Mouse (Mus musculus) small intestine, adult 2 months (tissue): ENCODE measurements around the gene Cstb. TPM values are rescaled to one million over a fixed set of nuclear protein-coding genes. Genes with fewer than 3 reads are reported as not detected.

ENCODE experiments used
- H3K27ac ChIP-seq: fragments of 200-500 bp; 2 replicates; pipeline ENCODE4 v1.5.1; 2012; ENCODE audit warnings: low read depth, low read length, control low read depth, inconsistent platforms; ENCODE audit not compliant: insufficient read depth
- H3K27me3 ChIP-seq: fragments of 200-500 bp; 2 replicates; pipeline ENCODE4 v1.6.1; 2012; ENCODE audit warnings: mild to moderate bottlenecking, moderate library complexity, low read length, inconsistent platforms; ENCODE audit not compliant: control insufficient read depth, insufficient read depth
- H3K36me3 ChIP-seq: fragments of 200-500 bp; 2 replicates; pipeline ENCODE4 v1.6.1; 2012; ENCODE audit warnings: mild to moderate bottlenecking, low read length, control low read depth, inconsistent platforms; ENCODE audit not compliant: control insufficient read depth, insufficient read depth
- H3K4me1 ChIP-seq: fragments of 200-500 bp; 2 replicates; pipeline ENCODE4 v1.6.1; 2012; ENCODE audit warnings: low read length, inconsistent platforms, mixed read lengths; ENCODE audit not compliant: control insufficient read depth, insufficient read depth, insufficient read length
- H3K4me3 ChIP-seq: fragments of 200-500 bp; 2 replicates; pipeline ENCODE4 v1.5.1; 2012; ENCODE audit warnings: low read depth, mild to moderate bottlenecking, control low read depth, inconsistent platforms, low read length, moderate library complexity
- CTCF ChIP-seq: fragments of 200-500 bp; IDR thresholded peaks from 2 replicates; pipeline ENCODE4 v1.5.1; 2012; ENCODE audit warnings: low read depth, mild to moderate bottlenecking, control low read depth, inconsistent platforms, low read length, moderate library complexity, mixed read lengths; ENCODE audit not compliant: insufficient replicate concordance, insufficient read length; ENCODE audit errors: extremely low read depth
- POLR2A ChIP-seq: fragments of 200-500 bp; IDR thresholded peaks from 2 replicates; pipeline ENCODE4 v1.6.1; 2012; ENCODE audit warnings: low read depth, mild to moderate bottlenecking, control low read depth, inconsistent platforms, low read length, moderate library complexity
- WGBS: fragments of 180-500 bp; shearing (Covaris S2); methylation state at CpG from one replicate; pipeline ENCODE4 v1.1.7; 2018; 5-methylcytosine and 5-hydroxymethylcytosine counted together
- polyA plus RNA-seq: library from polyadenylated mRNA; depleted of rRNA; stranded (reverse); fragments of >200 nt; gene quantifications from 2 replicates; pipeline ENCODE4 v1.2.3, GENCODE M21; 2012

Gene Cstb
- polyA plus RNA-seq, 1 experiment: 21.1 TPM

DNA sequence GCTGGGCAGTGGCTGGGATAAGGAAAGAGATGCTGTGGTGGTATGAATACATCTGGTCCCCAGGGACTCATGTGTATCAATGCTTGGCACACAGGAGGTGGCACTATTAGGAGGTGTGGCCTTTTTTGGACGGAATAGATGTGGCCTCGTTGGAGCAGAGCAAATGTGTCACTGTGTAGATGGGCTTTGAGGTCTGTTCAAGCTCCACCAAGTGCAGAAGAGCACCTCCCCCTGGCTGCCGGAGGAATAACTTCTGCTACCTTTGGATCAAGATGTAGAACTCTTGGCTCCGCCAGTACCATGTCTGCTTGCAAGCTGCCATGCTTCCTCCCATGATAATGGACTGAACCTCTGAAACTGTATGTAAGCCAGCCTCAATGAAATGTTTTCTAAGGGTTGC lies 36.3 kb downstream of the Cstb start:
- TF ChIP-seq POLR2A: no peak
- peak; percentile 33; the same call in 1 of the 2 replicates for TF ChIP-seq CTCF
- Histone ChIP-seq H3K4me3 (no peak overlapping the region), H3K27ac (0 out of 2 replicates have a peak overlapping the region, but pooled peaks have one; percentile 87), H3K4me1 (peaks cover 58% of the 10 kb centered on the region), H3K36me3 (no peaks in the 10 kb centered on the region), H3K27me3 (no peaks in the 10 kb centered on the region)
- WGBS: 46% methylated on average over 4 of the region's 4 CpGs

DNA sequence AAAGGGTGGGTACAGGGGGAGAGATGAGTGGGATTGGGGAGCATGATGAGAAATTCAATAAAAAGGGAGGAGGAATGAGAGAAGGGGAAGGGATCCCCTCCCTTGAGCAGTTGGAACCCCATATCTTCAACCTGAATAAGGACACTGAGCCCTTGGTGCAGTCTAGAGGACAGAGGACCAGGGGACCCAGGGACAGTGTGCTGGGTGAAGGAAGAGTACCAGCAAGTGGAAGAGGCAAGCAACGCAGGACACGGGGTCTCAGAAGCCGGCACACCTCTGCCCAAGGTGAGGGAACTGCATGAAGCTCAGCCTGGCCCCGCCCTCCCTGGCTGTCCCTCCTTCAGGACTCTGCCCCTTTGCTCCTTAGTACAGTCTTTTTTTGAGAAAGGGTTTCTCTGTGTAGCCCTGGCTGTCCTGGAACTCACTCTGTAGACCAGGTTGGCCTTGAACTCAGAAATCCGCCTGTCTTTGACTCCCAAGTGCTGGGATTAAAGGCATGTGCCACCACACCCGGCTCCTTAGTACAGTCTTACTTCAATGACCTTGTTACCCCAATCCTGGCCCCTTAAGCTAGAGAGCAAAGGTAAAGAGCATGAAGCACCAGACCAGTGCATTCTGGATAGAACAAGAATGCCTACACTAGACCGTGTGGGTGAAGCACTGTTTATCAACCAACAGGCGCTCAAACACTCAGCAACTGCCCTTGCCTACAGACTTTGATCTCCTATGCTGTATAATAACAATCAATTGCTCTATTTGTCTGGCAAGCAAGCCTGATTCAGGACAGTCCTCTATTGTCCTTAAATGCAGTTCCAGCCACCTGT lies 37.7 kb downstream of the Cstb start:
- Histone ChIP-seq H3K4me1 (peaks cover 49% of the 10 kb centered on the region), H3K27ac (peak overlapping the region; percentile 87), H3K36me3 (no peaks in the 10 kb centered on the region), H3K4me3 (peak overlapping the region; percentile 79), H3K27me3 (no peaks in the 10 kb centered on the region)
- TF ChIP-seq POLR2A (no peak), CTCF (no peak)
- WGBS: 23% methylated on average over 8 of the region's 8 CpGs

DNA sequence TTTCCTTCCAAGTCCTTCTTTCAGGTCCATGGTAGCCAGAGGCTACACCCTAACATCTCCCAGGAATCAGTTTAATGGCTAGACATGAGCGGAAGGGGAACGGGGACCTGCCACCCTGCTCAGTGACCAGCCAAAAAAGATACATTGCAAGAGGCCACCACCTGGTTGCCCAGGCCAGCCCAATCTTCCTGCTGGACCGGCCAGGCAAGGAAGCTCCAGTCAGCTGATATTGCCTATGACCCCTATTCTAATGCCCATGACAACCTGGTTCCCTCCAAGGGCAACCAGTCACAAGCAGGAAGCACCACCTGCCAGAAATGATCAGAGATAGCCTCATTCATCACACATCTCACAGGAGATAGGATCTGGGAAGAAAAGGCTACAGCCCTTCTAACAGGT lies 38.3 kb downstream of the Cstb start:
- Histone ChIP-seq H3K27me3 (no peaks in the 10 kb centered on the region), H3K4me1 (peaks cover 45% of the 10 kb centered on the region), H3K27ac (peak overlapping the region; percentile 87), H3K4me3 (peak overlapping the region; percentile 79), H3K36me3 (no peaks in the 10 kb centered on the region)
- TF ChIP-seq POLR2A (no peak), CTCF (no peak)
- WGBS: 22% methylated on average over 3 of the region's 3 CpGs

DNA sequence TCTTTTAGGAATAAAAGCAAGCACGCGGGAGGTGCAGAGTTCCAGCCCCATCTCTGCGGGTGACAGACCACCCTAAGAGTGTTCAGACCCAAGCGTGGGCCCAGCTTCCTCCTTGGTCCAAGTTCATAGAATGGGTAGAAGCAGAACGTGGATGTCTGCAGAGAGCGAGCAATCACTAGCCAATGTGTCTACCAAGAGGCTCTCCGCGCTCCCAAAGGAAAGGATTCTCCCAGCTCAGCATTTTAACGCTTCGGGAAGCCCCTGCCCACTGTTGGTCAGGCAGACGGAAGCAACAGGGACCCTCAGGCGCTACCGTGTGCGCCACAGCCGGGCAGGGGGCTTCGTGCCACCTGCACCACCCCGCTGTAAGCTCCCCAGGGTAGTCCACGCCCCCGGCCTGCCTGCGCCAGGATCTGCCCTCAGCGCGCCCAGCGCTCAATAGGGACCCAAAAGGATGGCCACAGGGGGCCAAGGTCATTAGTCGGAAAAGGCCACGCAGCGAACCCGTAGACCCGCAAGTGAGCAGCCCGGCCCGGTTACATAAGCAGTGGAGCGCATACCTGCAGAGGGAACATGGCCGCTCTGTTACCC lies 38.8 kb downstream of the Cstb start:
- H3K27ac ChIP-seq: peak overlapping the region; percentile 87
- H3K27me3 ChIP-seq: no peaks in the 10 kb centered on the region
- H3K36me3 ChIP-seq: no peaks in the 10 kb centered on the region
- H3K4me1 ChIP-seq: peaks cover 42% of the 10 kb centered on the region
- 1% methylated on average over 32 of the region's 32 CpGs for WGBS
- TF ChIP-seq CTCF: no peak
- TF ChIP-seq POLR2A: no peak
- peak overlapping the region; percentile 79 for H3K4me3 ChIP-seq

DNA sequence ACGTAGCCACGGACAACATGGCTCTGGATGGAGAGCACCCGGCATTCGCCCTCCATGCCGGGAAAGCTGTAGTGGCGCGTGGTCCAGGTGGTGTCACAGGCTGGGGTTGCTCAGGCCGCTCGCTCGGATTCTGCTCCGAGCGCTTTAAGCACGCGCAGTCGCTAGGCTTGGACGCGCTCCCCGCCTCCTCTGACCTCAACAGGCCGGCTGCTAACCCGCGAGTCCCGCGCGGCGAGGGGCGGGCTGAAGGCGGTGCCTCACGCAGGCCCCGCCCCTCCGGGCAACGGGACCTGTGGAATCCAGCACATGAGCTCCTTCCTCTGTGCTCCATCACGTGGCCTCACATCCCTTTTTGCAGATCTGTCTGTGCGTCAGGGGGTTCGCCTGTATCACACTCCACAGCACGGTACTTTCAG lies 39.3 kb downstream of the Cstb start, which contains the start of gene Pdxk:
Pdxk (minus strand) TSS at position 184 of the 416 bp plus-strand sequence.
- Histone ChIP-seq H3K27ac (peak within 1 kb of the TSS; percentile 87), H3K4me3 (peak within 1 kb of the TSS; percentile 79), H3K36me3 (no peaks in the 10 kb centered on the region), H3K27me3 (no peaks in the 10 kb centered on the region), H3K4me1 (peaks cover 42% of the 10 kb centered on the region)
- under 1% methylated on average over 35 of the region's 35 CpGs for WGBS
- TF ChIP-seq CTCF: no peak
- TF ChIP-seq POLR2A: peak; percentile 83

DNA sequence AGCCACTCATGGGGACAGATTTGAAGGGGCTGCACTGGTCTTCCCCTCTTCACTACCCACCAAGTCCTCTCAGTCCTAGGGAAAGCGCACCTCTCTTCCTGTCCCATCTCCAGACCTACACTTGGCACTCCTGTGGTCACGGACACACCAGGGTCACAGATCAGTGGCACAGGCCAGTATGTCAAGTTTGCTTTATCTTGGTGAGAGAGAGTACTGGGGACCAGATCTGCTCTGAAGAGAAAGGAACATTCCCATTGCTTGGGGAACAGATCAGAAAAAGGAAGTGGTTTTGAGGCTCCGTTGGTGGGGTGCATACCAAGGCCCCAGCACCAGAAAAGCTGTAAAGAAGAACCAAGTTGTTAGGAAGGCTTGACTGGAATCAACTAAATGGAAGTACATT lies 40.0 kb downstream of the Cstb start:
- Histone ChIP-seq H3K4me1 (peaks cover 37% of the 10 kb centered on the region), H3K36me3 (no peaks in the 10 kb centered on the region), H3K4me3 (no peak overlapping the region), H3K27ac (peak overlapping the region; percentile 77), H3K27me3 (no peaks in the 10 kb centered on the region)
- no peak for TF ChIP-seq CTCF
- no peak for TF ChIP-seq POLR2A
- 88% methylated on average over 3 of the region's 3 CpGs for WGBS

DNA sequence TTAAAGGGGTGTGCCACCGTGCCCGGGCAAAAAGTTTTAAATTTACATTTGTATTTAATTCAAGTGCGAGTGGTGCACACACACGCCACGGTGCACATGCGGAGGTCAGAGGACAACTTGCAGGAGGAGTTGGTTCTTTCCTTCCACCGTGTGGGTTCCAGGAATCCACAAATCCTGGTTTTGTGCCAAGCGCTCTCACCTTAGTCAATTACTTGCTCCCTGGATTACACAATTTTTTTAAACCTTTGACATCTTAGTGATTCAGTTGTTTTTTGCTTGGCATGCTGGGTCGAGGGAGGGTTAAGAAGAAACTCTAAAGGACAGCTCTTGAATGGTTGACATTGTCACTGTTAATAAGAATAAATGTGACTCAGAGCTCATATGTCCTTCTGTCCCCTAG lies 41.2 kb downstream of the Cstb start:
- Histone ChIP-seq H3K27me3 (no peaks in the 10 kb centered on the region), H3K27ac (no peak overlapping the region), H3K4me1 (peaks cover 26% of the 10 kb centered on the region), H3K4me3 (no peak overlapping the region), H3K36me3 (no peaks in the 10 kb centered on the region)
- 53% methylated on average over 9 of the region's 9 CpGs for WGBS
- no peak for TF ChIP-seq POLR2A
- no peak for TF ChIP-seq CTCF
